Mouse (Mus musculus): ENCODE data around the gene Kcna10. TPM values are rescaled to one million over a fixed set of nuclear protein-coding genes. Genes with fewer than 3 reads are reported as not detected.
A peak's percentile ranks its signal among the peaks of the same experiment; 100 is the strongest.

The Kcna10 gene
- polyA plus RNA-seq, 1 experiment from 2014 or later, result not detected

DNA sequence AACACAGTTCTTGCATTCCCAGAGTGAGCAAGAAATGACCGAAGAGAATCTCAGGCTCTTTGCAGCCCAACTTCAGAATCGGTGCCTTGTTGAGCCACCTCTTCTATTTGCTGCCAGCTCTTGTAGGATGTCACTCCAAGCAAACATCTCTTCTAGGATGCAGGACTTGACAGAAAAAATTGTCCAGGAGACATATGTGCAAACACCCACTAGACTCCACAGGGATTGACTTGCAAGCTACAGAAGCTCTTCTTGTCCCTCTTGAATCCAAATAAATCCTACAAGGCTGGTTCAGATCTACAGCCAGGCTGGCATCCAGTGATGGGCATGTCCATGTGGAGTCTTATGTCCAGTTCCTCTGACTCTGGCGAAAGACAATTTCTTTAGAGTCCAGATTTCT, 21.6 kb downstream of the Kcna10 start:
- Histone ChIP-seq H3K36me3 (no peaks in the 10 kb centered on the region), H3K9ac (no peak overlapping the region), H3K4me1 (replicated peaks) (0 out of 2 replicates have a peak, but pooled peaks cover 6% of the 10 kb centered on the region), H3K27me3 (no peaks in the 10 kb centered on the region), H3K27ac (no peak overlapping the region), H3K4me3 (no peak overlapping the region), H3K4me2 (no peak overlapping the region), H3K9me3 (replicated peaks) (no peaks in the 10 kb centered on the region)
- ATAC-seq (replicated peaks; ENCODE audit: insufficient number of reproducible peaks, insufficient read depth, low FRiP score, low read depth), result no peak
- WGBS, result 76% methylated on average over 3 of the region's 3 CpGs

DNA sequence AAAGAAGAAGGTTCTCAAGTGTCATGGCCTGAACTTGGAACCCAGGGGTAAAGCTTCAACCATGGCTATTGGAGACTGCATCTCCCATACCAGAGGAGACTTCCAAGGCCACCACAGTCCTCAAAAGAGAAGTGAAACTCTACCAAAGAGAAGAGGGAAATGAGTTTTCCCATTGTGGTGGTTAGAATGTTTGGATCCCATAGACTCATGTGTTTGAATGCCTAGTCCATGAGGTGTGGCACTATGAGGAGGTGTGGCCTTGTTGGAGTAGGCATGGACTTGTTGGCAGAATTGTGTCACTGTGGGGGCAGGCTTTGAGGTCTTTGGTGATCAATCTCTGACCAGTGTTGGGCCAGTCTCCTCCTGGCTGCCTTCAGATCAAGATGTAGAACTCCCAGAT, 22.3 kb downstream of the Kcna10 start:
- Histone ChIP-seq H3K4me1 (replicated peaks) (0 out of 2 replicates have a peak, but pooled peaks cover 6% of the 10 kb centered on the region), H3K4me3 (no peak overlapping the region), H3K27me3 (no peaks in the 10 kb centered on the region), H3K27ac (no peak overlapping the region), H3K9ac (no peak overlapping the region), H3K9me3 (replicated peaks) (no peaks in the 10 kb centered on the region), H3K4me2 (no peak overlapping the region), H3K36me3 (no peaks in the 10 kb centered on the region)
- ATAC-seq (replicated peaks; ENCODE audit: insufficient number of reproducible peaks, insufficient read depth, low FRiP score, low read depth), result no peak

DNA sequence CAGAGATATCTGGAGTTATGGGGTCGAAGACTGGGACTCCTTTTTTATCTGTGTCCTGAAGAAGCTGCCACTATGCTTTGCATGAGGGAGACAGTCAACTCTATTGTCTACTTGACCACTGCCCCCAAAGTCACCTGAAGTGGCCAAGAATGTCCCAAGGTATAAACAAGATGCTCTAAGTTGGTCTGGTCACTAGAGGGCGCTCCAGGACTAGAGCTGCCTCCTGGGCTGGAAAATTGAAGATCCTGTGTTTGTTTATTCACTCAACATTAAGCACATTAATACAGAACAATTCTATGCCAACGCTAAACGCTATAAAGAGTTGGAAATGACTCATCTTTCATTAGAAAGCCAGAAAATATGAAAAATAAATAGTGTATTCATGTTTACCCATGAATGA, 23.1 kb downstream of the Kcna10 start:
- Histone ChIP-seq H3K27ac (no peak overlapping the region), H3K4me2 (no peak overlapping the region), H3K4me3 (no peak overlapping the region), H3K9ac (no peak overlapping the region), H3K4me1 (replicated peaks) (0 out of 2 replicates have a peak, but pooled peaks cover 6% of the 10 kb centered on the region), H3K36me3 (no peaks in the 10 kb centered on the region), H3K9me3 (replicated peaks) (no peaks in the 10 kb centered on the region), H3K27me3 (no peaks in the 10 kb centered on the region)
- 6% methylated on average over 4 of the region's 4 CpGs for WGBS
- no peak for ATAC-seq (replicated peaks; ENCODE audit: insufficient number of reproducible peaks, insufficient read depth, low FRiP score, low read depth)

DNA sequence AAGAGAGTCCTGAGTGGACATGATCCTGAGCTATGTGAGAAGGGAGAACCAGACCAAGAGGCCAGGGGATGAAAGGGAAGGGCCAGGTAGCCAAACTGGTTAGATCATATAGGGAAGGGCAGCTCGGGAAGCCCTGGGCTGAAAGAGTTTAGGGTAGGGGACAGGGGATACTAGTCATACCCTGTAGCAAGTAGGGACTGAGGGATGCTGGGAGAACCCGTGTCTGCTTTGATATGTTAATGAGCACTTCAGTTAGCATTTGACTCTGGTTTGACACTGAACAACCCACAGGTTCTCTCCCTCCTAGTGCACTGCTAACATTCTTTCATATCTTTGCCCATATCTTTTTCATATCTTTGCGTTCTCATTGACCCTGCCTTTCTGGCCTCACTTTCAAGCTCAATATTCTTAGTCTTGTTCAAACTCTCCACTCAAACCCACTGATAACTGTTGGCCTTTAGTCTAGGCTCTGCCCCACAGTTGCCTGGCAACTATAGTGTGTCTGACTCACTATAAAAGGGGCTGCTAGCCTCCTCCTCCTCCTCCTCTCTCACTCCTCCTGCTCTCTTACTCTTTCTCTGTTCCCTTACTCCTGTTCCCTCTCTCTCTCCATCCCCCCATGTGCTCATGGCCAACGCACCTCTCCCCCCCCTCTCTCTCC, 23.8 kb downstream of the Kcna10 start:
- 41% methylated on average over 4 of the region's 4 CpGs for WGBS
- no peak for ATAC-seq (replicated peaks; ENCODE audit: insufficient number of reproducible peaks, insufficient read depth, low FRiP score, low read depth)
- H3K4me2 ChIP-seq, result no peak overlapping the region

DNA sequence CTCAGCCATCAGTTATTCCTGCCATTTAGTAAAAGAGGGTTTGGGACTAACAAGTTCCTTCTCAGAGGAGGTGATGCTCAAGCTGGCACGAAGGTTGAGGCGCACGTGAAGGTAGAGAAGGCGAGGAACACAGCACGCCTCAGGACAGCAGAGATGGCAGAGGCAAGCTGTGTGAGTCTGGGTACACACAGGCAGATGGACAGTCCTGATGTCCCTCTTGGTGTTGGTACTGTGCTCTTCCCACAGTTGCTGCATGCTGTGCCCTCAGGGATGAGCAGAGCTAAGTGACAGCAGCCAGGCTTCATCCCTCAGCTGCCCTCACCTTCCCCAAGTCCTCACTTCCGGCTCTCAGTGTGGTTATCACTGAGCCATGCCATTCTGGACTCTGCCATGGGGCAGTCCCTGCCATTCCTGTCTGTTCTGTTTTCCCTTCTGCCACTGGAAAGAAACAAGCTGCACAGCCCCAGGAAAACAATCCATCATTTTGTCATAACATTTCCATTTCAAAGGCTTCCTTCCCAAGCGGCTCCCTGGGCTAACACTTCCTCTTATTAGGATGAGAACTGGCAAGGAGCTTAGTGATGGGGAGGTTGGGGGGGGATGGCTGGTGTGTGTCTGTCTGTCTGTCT, 24.9 kb downstream of the Kcna10 start:
- no peak overlapping the region for H3K4me2 ChIP-seq
- H3K4me1 ChIP-seq (replicated peaks), result 0 out of 2 replicates have a peak, but pooled peaks cover 6% of the 10 kb centered on the region
- H3K36me3 ChIP-seq, result no peaks in the 10 kb centered on the region
- no peaks in the 10 kb centered on the region for H3K27me3 ChIP-seq
- H3K9ac ChIP-seq, result no peak overlapping the region
- H3K27ac ChIP-seq, result no peak overlapping the region
- no peaks in the 10 kb centered on the region for H3K9me3 ChIP-seq (replicated peaks)
- 0 out of 2 replicates have a peak, but pooled peaks have one; percentile 6 for ATAC-seq (replicated peaks; ENCODE audit: insufficient number of reproducible peaks, insufficient read depth, low FRiP score, low read depth)
- no peak overlapping the region for H3K4me3 ChIP-seq
- WGBS, result 61% methylated on average over 7 of the region's 7 CpGs

More for the DNA sequence above, 23.8 kb downstream of the Kcna10 start:
- H3K27me3 ChIP-seq, result no peaks in the 10 kb centered on the region
- no peak overlapping the region for H3K27ac ChIP-seq
- no peaks in the 10 kb centered on the region for H3K36me3 ChIP-seq
- H3K9me3 ChIP-seq (replicated peaks), result no peaks in the 10 kb centered on the region
- 0 out of 2 replicates have a peak, but pooled peaks cover 6% of the 10 kb centered on the region for H3K4me1 ChIP-seq (replicated peaks)
- H3K4me3 ChIP-seq, result no peak overlapping the region
- no peak overlapping the region for H3K9ac ChIP-seq

DNA sequence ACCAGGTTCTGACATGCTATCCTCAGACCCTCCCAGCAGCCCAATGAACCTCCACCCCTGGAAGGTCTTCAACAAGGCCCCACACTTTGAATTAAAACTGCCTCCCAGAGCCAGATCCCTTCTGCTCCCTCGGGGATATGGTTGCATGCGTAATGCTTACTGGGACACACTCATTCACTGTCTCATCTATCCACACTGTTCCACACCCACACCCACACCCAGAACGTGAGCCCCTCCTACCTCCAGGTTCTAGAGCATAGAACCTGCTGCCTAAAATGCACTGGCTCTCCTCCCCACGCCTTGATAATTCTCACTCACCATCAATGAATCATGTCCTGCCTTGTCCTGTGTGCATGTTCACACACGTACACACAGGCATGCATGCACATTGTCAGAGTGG, 31.8 kb downstream of the Kcna10 start:
- H3K27me3 ChIP-seq, result no peaks in the 10 kb centered on the region
- H3K4me2 ChIP-seq, result no peak overlapping the region
- no peak overlapping the region for H3K27ac ChIP-seq
- H3K4me3 ChIP-seq, result no peak overlapping the region
- no peaks in the 10 kb centered on the region for H3K9me3 ChIP-seq (replicated peaks)
- 69% methylated on average over 5 of the region's 5 CpGs for WGBS
- no peaks in the 10 kb centered on the region for H3K4me1 ChIP-seq (replicated peaks)
- no peak overlapping the region for H3K9ac ChIP-seq
- no peak for ATAC-seq (replicated peaks; ENCODE audit: insufficient number of reproducible peaks, insufficient read depth, low FRiP score, low read depth)
- H3K36me3 ChIP-seq, result no peaks in the 10 kb centered on the region

DNA sequence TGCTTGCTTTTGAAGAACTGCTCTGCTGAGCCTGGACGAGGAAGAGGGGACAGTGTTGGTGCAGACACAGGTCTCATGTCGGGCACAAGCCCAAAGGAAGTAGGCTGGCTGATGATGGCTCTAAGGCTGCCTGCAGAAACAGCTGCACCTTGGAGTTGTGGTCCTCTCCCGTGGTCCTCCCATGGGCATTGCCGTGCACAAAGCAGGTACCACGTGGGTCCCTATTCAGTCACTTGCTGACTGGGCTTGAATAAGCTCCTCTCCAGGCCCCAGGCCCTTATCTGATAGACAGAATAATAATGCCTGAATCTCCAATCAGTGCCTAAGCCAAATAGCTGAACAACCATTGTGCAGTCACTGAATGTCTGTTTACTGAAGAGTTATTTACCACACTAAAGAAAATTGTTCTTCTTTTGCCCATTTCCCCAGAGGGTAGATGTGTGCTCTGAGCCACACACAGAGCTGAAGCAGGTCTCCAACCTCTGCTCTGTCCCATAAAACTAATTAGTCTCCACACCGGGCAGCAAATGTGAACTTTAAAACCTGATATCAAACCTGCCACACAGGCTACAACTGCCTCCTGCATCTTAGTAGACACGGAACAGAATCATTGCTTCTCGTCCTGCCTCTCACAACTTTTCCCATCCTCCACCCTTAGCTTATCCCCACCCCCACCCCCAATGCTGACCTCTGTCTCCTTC, 33.7 kb downstream of the Kcna10 start:
- H3K4me1 ChIP-seq (replicated peaks), result no peaks in the 10 kb centered on the region
- no peaks in the 10 kb centered on the region for H3K27me3 ChIP-seq
- no peaks in the 10 kb centered on the region for H3K36me3 ChIP-seq
- no peaks in the 10 kb centered on the region for H3K9me3 ChIP-seq (replicated peaks)
- 62% methylated on average over 8 of the region's 8 CpGs for WGBS
- no peak overlapping the region for H3K4me2 ChIP-seq
- no peak overlapping the region for H3K4me3 ChIP-seq
- H3K27ac ChIP-seq, result no peak overlapping the region
- ATAC-seq (replicated peaks; ENCODE audit: insufficient number of reproducible peaks, insufficient read depth, low FRiP score, low read depth), result no peak
- H3K9ac ChIP-seq, result no peak overlapping the region

DNA sequence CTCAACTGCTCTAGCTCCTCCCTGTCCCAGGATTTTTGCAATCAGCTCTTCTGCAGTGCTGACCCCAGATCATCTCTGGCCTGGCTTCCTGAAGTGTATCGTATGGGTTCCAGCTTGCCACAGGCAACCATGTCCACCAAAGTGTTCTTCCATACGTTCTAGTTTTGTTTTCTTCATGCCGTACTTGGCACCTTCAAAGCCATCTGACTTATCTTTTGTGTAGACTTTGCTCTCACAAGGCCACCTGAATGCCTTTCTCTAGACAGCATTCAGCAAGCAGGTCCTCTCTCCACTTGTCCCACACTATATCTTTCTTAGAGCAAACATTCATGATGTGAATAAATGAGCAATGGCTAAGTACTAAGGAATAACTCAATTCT, 34.2 kb downstream of the Kcna10 start:
- Histone ChIP-seq H3K9ac (no peak overlapping the region), H3K27me3 (no peaks in the 10 kb centered on the region), H3K4me1 (replicated peaks) (no peaks in the 10 kb centered on the region), H3K36me3 (no peaks in the 10 kb centered on the region), H3K4me2 (no peak overlapping the region), H3K27ac (no peak overlapping the region), H3K4me3 (no peak overlapping the region), H3K9me3 (replicated peaks) (no peaks in the 10 kb centered on the region)
- 73% methylated on average over 3 of the region's 3 CpGs for WGBS
- no peak for ATAC-seq (replicated peaks; ENCODE audit: insufficient number of reproducible peaks, insufficient read depth, low FRiP score, low read depth)

DNA sequence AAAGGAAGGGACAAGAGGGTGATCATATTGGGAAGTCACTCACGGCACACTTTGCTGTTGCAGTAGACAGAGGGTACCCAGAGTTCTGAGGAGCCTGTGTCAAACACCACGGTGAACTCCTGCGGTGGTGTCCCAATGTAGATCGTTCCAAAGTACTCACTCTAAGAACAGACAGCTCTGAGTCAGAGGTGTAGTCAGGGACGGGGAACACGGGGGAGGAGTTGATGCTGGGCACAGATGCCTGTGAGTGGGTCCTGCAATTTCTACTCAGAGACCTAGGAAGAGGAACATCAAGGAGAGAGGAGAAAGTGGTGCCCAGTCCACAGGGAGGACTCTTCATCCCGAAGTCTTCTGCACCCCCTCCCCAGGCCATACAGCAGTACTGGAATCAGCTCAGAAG, 35.7 kb downstream of the Kcna10 start:
- Histone ChIP-seq H3K4me1 (replicated peaks) (peaks cover 3% of the 10 kb centered on the region; the same call in 1 of the 2 replicates), H3K9me3 (replicated peaks) (no peaks in the 10 kb centered on the region), H3K36me3 (no peaks in the 10 kb centered on the region), H3K4me3 (no peak overlapping the region), H3K27me3 (no peaks in the 10 kb centered on the region), H3K9ac (no peak overlapping the region), H3K4me2 (no peak overlapping the region), H3K27ac (no peak overlapping the region)
- ATAC-seq (replicated peaks; ENCODE audit: insufficient number of reproducible peaks, insufficient read depth, low FRiP score, low read depth), result no peak
- 82% methylated on average over 7 of the region's 7 CpGs for WGBS

DNA sequence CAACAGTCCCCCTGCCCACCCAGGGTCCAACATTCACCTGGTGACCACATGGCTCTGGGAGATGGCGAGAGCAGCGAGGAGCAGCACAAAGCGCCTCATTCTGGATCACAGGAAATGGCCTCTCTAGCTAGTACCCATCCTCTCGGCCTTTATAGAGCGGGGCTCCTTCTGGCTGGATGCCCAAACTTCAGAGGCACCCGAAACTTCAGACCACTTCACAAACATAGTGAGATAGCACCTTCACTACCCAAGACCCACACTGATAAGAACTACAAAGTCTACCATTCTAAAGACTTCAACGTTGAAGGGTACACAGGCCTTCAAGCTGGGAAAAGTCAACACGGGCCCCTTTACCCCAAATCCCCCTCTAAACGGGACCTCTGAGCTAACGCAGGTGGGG, 38.8 kb downstream of the Kcna10 start, which contains the start of gene Cym:
Cym (minus strand) TSS at position 125 of the 400 bp plus-strand sequence.
- H3K4me3 ChIP-seq, result no peak within 1 kb of the TSS
- H3K9ac ChIP-seq, result no peak within 1 kb of the TSS
- no peaks in the 10 kb centered on the region for H3K27me3 ChIP-seq
- no peaks in the 10 kb centered on the region for H3K36me3 ChIP-seq
- peaks cover 3% of the 10 kb centered on the region; the same call in 1 of the 2 replicates for H3K4me1 ChIP-seq (replicated peaks)
- H3K9me3 ChIP-seq (replicated peaks), result no peaks in the 10 kb centered on the region
- ATAC-seq (replicated peaks; ENCODE audit: insufficient number of reproducible peaks, insufficient read depth, low FRiP score, low read depth), result no peak
- no peak within 1 kb of the TSS for H3K4me2 ChIP-seq
- no peak within 1 kb of the TSS for H3K27ac ChIP-seq
- WGBS, result 74% methylated on average over 10 of the region's 10 CpGs

DNA sequence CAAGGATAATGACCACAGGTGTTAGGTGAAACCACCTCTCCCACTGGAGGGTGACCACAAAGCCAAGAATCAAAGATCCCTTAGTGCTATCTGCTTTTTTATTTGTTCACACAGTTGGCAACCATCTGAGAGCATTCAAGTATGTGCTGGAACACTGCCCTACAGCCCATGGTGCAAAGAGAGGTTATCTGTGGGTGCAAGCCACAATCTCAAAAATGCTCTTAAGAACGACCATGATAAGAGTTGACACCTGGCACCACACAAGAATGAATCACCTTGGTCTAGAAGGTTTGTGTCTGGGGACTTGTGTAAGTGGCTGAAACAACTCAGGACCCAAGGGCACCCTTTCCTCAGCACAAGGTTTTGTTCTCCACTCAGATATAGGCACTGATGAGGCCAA, 40.4 kb downstream of the Kcna10 start:
- no peak overlapping the region for H3K4me2 ChIP-seq
- H3K4me1 ChIP-seq (replicated peaks), result peaks cover 3% of the 10 kb centered on the region; the same call in 1 of the 2 replicates
- no peak overlapping the region for H3K27ac ChIP-seq
- WGBS, result 22% methylated on average over 1 of the region's 1 CpGs
- no peak overlapping the region for H3K9ac ChIP-seq
- no peaks in the 10 kb centered on the region for H3K9me3 ChIP-seq (replicated peaks)
- no peaks in the 10 kb centered on the region for H3K27me3 ChIP-seq
- no peak overlapping the region for H3K4me3 ChIP-seq
- ATAC-seq (replicated peaks; ENCODE audit: insufficient number of reproducible peaks, insufficient read depth, low FRiP score, low read depth), result no peak
- no peaks in the 10 kb centered on the region for H3K36me3 ChIP-seq
